Mouse (Mus musculus): ENCODE data around the gene Ifitm6.

DNA sequence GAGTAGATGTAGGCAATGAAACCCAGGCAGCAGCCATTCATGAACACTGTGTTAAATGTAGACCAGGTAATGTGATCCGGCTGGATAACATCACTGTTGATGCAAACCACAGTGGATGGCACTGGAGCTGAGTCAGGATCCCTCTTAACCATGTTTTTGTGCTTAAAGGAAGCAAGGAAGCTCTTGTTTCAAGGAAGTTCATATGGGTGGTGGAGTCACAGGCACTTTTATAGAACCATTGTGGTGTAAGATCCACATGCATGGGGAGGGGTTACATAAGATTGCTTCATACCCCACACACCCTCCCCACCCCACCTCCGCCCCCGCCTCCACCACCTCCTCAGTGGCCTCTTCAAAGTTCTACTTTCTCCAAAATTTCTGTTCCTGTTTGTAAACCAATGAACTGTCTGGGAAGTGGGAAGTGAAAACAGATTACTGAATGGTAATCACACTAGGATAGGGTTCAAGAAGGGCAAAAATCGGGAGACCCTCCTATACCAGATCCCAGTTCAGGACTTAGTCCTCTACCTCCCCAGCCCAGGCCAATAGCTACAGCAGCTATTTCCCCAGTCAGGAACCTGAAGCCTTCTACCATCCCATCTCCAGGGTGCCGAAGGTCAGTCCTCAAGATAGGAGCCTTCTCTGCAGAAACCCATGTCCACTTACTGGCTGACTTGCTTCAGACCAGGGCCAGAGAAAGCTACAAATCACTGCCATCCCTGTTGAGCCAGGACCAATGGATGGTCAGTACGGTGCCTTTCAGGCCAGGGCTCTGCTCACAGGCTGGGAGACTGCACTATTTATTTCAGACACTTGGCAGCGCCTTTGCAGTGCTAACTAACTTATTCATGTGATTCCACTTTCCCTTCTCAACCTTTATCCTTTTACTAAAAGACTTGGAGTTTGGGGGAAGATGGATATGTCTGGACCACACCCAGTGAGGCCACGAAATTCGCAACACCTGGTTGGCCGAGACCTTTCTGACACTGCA is 722 bp downstream of the Ifitm6 start:
- no peak for TF ChIP-seq POLR2A (IDR thresholded peaks at IDR 0.05; ENCODE audit: control insufficient read depth, extremely low read depth, insufficient read depth, low read length, poor library complexity)
- TF ChIP-seq CTCF (IDR thresholded peaks at IDR 0.05; ENCODE audit: borderline replicate concordance, control insufficient read depth, extremely low read depth, insufficient read depth, low read length, poor library complexity): no peak
